Mouse (Mus musculus) kidney, adult 8-10 months (tissue): ENCODE data around the gene Pglyrp2.

Source experiments
- DNase-seq, 2 experiments: peaks; one replicate each; pipeline ENCODE4 v3.0.0; 2022

Pglyrp2 gene

DNA sequence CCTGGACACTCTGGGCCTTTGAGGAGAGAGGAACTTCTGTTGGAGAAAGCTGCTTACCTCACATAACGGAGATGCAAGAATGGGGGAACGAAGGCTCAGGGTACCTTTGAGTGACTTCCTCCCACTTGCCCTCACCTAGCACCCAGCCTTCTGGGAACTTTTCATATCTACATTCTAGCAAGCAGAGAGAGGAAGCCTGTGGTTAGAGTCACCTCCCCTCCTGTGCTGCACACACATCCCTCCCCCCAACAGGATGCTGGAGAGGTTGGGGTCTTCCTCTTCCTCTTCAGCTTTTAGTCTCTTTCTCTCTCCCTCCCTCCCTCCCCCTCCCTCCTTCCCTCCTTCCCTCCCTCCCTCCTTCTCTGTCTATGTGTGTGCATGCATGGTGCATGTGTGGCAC is at the start of gene Pglyrp2:
Pglyrp2 (minus strand) TSS at position 134 of the 400 bp plus-strand sequence.
- no peak for DNase-seq

DNA sequence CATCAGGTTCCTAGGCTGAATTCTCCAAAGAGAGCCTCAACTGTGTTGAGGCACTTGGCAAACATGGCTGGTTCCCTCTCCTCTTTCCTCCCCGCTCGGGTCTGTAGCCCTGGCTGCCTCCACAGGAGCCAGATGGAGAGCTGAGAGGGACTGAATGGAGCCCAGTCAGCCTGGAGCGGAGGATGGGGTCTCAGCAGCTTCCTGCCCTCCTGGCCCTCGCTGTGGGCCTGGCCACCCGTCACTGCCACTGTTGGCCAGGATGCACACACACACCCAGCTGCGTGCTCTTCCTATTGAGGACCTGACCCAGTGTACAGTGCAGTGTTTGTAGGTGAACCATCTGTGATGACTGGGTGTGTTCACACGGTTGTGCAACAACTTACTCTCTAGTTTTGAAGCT is 48.2 kb upstream of the Pglyrp2 start:
- DNase-seq = no peak

GRCm38 (mm10) chr17:32470795-32471194 is 46.8 kb upstream of the Pglyrp2 start:
- DNase-seq = no peak

GRCm38 (mm10) chr17:32468494-32468893 is 44.5 kb upstream of the Pglyrp2 start:
- peak; percentile 16 to 32 for DNase-seq

GRCm38 (mm10) chr17:32454997-32455396 is 31.0 kb upstream of the Pglyrp2 start:
- DNase-seq = no peak

DNA sequence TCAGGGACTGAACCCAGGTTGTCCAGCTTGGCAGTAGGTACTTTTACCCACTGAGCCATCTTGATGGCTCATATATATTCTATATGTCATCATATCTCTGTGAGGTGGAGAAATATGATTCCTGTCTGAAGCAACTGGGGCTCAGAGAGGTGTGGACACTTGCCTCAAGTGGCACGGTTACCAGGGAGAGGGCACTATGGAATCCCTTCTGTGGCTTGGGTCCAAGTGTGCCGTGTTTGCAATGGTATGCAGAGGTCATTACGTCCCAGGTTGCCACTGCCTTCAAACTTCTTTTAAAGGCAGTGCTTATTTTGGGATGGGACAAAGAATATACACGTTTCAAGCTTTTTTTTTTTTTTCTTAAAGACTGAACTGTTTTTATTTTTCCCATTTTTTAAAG is 30.2 kb upstream of the Pglyrp2 start:
- no peak for DNase-seq

DNA sequence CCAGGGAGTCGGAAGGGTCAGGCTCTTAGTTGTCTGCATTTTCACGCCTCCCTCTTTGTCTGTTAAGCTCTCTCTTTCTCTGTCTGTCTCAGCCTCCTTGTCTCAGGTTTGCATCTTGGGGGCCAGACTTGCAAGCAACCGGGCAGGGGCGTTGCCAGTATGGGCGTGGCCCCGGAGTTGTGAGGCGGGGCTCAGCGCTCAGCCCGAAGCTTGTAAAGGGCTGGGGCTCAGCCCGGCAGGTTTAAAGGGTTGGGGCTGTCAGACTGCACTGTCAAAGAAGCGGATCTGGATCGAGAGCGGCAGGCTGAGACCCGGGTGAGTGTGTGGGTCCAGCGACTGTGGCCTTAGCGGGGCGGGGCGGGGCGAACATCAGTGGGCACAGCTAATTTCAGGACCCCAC is 28.5 kb upstream of the Pglyrp2 start, which contains the start of gene Cyp4f39:
Cyp4f39 (plus strand) TSS at position 242 of the 400 bp plus-strand sequence.
- no peak for DNase-seq

DNA sequence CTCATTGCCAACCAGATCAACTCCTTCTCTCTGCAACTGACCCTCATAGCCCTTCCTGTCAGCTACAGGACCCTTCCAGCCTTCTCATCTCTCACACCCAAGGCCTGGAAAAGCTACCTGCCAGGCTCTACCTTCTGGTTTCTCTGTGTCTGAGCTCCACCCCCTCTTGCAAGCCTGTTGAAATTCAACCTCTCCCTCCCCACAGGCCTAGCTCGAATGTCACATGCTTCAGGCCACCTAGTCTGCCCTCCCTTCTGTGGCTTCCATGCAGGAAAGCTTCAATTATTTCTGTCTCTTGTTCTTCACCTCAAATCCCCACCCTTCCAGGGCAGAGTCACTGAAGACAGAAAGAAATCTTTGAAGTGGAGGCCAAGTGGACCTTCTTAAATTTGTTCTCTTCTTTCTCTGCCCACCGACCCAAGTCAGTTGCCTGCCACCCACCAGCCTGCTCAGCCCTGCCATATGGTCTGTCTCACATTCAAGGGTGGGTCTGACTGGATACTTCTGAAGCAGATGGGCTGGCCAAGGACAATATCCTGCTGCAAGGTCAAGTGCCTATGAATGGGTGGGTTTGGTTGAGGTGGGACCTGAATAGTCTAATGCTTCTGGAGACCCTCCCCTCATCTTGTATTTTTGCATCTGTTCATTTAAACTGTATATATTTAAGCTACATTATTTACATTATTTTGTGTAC is 27.0 kb upstream of the Pglyrp2 start:
- no peak for DNase-seq

DNA sequence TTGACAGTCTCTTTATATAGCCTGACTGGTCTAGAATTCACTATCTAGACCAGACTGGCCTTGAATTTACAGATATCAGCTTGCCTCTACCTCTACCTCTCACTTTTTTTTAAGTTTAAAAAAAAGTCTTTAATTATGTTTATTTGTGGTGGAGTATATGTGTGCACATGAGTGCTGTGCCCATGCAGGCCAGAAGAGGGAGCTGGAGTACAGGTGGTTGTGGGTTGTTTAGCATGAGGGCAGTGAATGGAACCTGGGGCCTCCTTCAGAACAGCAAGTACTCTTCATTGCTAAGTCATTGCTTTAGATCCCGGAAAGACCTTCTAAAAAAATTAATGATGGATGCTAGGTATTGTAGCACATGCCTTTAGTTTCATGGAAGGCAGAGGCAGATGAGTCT is 25.1 kb upstream of the Pglyrp2 start:
- DNase-seq = no peak

- DNase-seq = no peak
Measured at GRCm38 (mm10) chr17:32447195-32447594, 23.2 kb upstream of the Pglyrp2 start.

DNA sequence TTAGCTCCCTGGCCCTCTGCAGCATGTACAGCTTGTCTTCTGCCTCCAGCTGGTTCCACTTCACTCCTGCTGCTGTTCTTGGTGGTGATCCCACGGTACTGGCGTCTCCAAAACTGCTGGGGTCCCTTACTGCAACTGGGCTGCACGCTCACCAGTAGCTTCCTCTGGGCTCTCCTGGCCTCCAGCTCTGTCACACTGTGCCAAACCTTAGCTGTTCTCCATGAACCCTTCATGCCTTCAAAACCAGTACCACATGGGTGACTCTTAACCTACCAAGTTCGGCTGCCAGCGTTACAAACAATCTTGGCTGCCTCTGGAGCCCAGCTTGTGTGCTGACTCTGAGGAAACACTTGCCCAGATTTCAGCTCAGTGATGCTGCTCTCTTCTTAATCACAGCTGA is 21.0 kb upstream of the Pglyrp2 start:
- no peak for DNase-seq

- DNase-seq = no peak
Measured at GRCm38 (mm10) chr17:32443245-32443644, 19.3 kb upstream of the Pglyrp2 start.

DNA sequence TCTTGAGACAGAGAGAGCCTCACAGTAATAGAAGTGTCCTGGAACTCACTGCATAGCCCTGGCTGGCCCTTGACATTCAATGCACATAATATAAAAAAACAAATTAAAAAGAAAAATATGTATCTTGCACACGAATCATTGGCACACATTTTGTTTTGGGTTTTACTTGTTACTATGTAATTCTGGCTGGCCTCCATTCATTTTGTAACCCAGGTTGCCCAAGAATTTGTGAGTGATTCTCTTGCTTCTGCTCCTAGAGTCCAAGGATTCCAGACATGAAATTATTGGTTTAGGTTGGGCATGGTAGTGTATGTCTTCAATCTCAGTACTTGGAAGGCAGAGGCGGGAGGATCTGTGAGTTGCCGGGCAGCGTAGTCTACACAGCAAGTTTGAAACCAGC is 13.1 kb upstream of the Pglyrp2 start:
- DNase-seq = no peak

- DNase-seq = peak; percentile 8 to 14
Measured at GRCm38 (mm10) chr17:32435151-32435550, 11.2 kb upstream of the Pglyrp2 start.

- no peak for DNase-seq
Measured at GRCm38 (mm10) chr17:32434324-32434723, 10.4 kb upstream of the Pglyrp2 start.

GRCm38 (mm10) chr17:32431972-32432371 is 8.0 kb upstream of the Pglyrp2 start:
- no peak for DNase-seq

GRCm38 (mm10) chr17:32426610-32427009 is 2.6 kb upstream of the Pglyrp2 start:
- no peak for DNase-seq

GRCm38 (mm10) chr17:32420781-32421180 is 3.2 kb downstream of the Pglyrp2 start:
- DNase-seq = no peak

- no peak for DNase-seq
Measured at GRCm38 (mm10) chr17:32419989-32420388, 4.0 kb downstream of the Pglyrp2 start.

DNA sequence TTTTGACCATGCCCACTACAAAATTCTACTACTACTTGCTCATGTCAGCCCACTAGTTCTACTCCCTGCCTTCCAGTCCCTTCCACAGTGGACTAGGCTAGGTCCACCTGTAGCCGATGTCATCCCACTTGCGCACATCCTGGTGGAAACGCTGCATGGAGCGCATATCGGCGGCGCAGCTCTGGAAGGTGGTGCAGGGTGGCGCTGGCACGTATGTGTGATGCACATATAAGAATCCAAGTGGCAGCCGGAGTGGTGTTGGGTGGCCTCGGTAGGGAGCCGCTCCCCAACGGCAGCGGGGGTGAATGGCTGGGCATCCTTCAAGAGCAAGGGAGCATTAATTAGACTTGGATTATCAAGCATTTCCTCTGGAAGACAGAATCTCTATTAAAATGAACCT is 7.2 kb downstream of the Pglyrp2 start:
- DNase-seq = no peak

- DNase-seq = no peak
Measured at GRCm38 (mm10) chr17:32415417-32416020, 8.4 kb downstream of the Pglyrp2 start.

DNA sequence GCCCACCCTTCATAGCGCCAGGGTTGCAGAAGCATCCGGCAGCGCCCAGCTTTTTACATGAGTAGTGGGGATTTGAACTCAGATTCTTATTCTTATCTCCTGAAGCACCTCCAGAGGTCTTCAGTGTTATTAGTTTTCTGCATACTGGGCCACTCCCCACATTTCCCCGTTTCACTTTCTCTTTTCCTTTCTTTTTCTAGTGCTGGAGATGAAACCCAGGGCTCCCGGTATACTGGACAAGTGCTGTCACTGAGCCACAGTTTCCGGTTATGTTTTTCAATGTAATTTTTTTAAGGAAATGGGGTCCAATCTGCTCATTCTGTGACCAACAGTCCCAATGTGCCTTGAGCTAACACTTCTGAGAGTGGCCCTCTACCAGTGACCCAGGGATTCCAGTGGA is 12.1 kb downstream of the Pglyrp2 start:
- no peak for DNase-seq

DNA sequence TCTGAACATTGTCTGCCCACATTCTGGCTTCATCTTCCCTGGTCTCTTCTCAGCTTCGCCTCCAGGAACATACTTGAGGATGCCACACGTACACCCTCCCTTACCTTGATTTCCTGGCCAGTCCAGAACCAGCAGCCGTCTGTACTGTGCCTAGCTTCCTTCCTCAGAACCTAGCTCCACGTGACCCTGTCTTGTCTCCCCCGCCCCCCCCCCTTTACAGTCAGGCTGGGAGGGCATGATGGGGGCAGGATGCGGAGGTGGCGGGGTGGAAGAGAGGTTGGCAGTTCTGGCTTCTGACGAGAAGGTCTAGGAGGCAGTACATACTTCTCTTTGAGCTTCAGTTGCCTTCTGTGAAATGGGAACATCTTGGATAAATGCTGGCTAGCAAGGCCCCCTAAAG is 20.6 kb downstream of the Pglyrp2 start, which contains the start of gene Rasal3:
Rasal3 (minus strand) TSS at position 167 of the 400 bp plus-strand sequence.
- no peak for DNase-seq

DNA sequence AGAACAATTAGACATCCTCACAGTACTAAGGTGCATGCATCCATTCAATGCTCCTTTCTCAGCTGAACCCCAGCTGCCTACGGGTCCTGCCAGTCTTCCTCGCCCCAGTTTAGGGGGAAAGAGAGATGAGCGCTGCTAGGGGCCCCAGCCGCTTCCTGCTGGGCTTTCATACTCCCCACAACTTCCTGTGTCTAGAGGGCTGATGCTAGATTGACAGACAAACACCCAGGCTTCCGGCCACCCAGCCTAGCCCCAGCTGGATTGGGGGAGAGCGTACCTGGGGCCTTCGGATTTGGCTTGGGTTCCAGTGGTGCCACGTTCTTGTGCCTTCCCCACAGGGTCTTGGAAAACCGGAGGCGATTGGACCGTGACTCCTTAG is 21.2 kb downstream of the Pglyrp2 start:
- no peak for DNase-seq
